Mouse (Mus musculus): ENCODE data around the gene Tpi1. TPM values are rescaled to one million over a fixed set of nuclear protein-coding genes. Genes with fewer than 3 reads are reported as not detected.
"Not testable (repeated sequence)": the region's sequence is repeated elsewhere in the genome, so short reads cannot be mapped to it uniquely, and the experiment has no call there.

The Tpi1 gene
- polyA plus RNA-seq, 1 experiment from 2014 or later, result 461 TPM

GRCm38 (mm10) chr6:124813496-124813895 lies 600 bp downstream of the Tpi1 start:
- Histone ChIP-seq H3K27ac (peak overlapping the region; percentile 43; the same call in 1 of the 2 replicates), H3K9ac (peak overlapping the region; percentile 82), H3K4me3 (peak overlapping the region; percentile 67), H3K27me3 (replicated peaks) (no peaks in the 10 kb centered on the region), H3K4me1 (peaks cover 50% of the 10 kb centered on the region), H3K4me2 (replicated peaks) (peak overlapping the region; percentile 89), H3K9me3 (no peaks in the 10 kb centered on the region), H3K36me3 (peaks cover 46% of the 10 kb centered on the region)
- WGBS, result under 1% methylated on average over 18 of the region's 18 CpGs
- peak; percentile 68 for ATAC-seq (ENCODE audit: low FRiP score, low read depth)

- H3K9me3 ChIP-seq, result no peaks in the 10 kb centered on the region
- WGBS, result 21% methylated on average over 9 of the region's 9 CpGs
Observed at GRCm38 (mm10) chr6:124812848-124813247, 1.2 kb downstream of the Tpi1 start.

GRCm38 (mm10) chr6:124811701-124812560 lies 2.2 kb downstream of the Tpi1 start:
- Histone ChIP-seq H3K27me3 (replicated peaks) (no peaks in the 10 kb centered on the region), H3K27ac (no peak overlapping the region), H3K9me3 (no peaks in the 10 kb centered on the region), H3K4me1 (peaks cover 54% of the 10 kb centered on the region), H3K4me2 (replicated peaks) (peak overlapping the region; percentile 89), H3K9ac (no peak overlapping the region), H3K4me3 (0 out of 2 replicates have a peak overlapping the region, but pooled peaks have one; percentile 67), H3K36me3 (peaks cover 31% of the 10 kb centered on the region)
- no peak for ATAC-seq (ENCODE audit: low FRiP score, low read depth)
- WGBS, result 89% methylated on average over 24 of the region's 24 CpGs

More at GRCm38 (mm10) chr6:124812848-124813247, 1.2 kb downstream of the Tpi1 start:
- no peak for ATAC-seq (ENCODE audit: low FRiP score, low read depth)
- Histone ChIP-seq H3K4me3 (peak overlapping the region; percentile 67), H3K27me3 (replicated peaks) (no peaks in the 10 kb centered on the region), H3K36me3 (peaks cover 40% of the 10 kb centered on the region), H3K9ac (peak overlapping the region; percentile 82), H3K4me2 (replicated peaks) (peak overlapping the region; percentile 89), H3K4me1 (peaks cover 54% of the 10 kb centered on the region), H3K27ac (no peak overlapping the region)

- H3K9me3 ChIP-seq, result no peaks in the 10 kb centered on the region
- H3K27me3 ChIP-seq (replicated peaks), result no peaks in the 10 kb centered on the region
- no peak overlapping the region for H3K4me2 ChIP-seq (replicated peaks)
- peaks cover 25% of the 10 kb centered on the region for H3K36me3 ChIP-seq
- WGBS, result 83% methylated on average over 4 of the region's 4 CpGs
- no peak overlapping the region for H3K27ac ChIP-seq
- H3K9ac ChIP-seq, result no peak overlapping the region
- peaks cover 54% of the 10 kb centered on the region for H3K4me1 ChIP-seq
- no peak overlapping the region for H3K4me3 ChIP-seq
- ATAC-seq (ENCODE audit: low FRiP score, low read depth), result no peak
Observed at GRCm38 (mm10) chr6:124811403-124811665, 2.8 kb downstream of the Tpi1 start.

- H3K27me3 ChIP-seq (replicated peaks); ATAC-seq (ENCODE audit: low FRiP score, low read depth); H3K9ac ChIP-seq; H3K4me3 ChIP-seq; H3K4me2 ChIP-seq (replicated peaks); H3K9me3 ChIP-seq; H3K27ac ChIP-seq: not testable (repeated sequence)
- H3K4me1 ChIP-seq, result peaks cover 54% of the 10 kb centered on the region
- peaks cover 19% of the 10 kb centered on the region for H3K36me3 ChIP-seq
- 87% methylated on average over 11 of the region's 11 CpGs for WGBS
Observed at GRCm38 (mm10) chr6:124810566-124811402, 3.3 kb downstream of the Tpi1 start.

- peak overlapping the region; percentile 75 for H3K9ac ChIP-seq
- H3K27ac ChIP-seq, result no peak overlapping the region
- H3K27me3 ChIP-seq (replicated peaks), result no peaks in the 10 kb centered on the region
- peak overlapping the region; percentile 97 for H3K4me2 ChIP-seq (replicated peaks)
- peaks cover 12% of the 10 kb centered on the region for H3K36me3 ChIP-seq
- H3K4me1 ChIP-seq, result peaks cover 55% of the 10 kb centered on the region
- 50% methylated on average over 14 of the region's 14 CpGs for WGBS
- H3K9me3 ChIP-seq, result no peaks in the 10 kb centered on the region
- H3K4me3 ChIP-seq, result peak overlapping the region; percentile 51
- no peak for ATAC-seq (ENCODE audit: low FRiP score, low read depth)
Observed at GRCm38 (mm10) chr6:124809775-124810538, 4.1 kb downstream of the Tpi1 start.

- Histone ChIP-seq H3K9me3 (no peaks in the 10 kb centered on the region), H3K36me3 (peaks cover 12% of the 10 kb centered on the region), H3K27me3 (replicated peaks) (no peaks in the 10 kb centered on the region), H3K9ac (peak overlapping the region; percentile 75), H3K27ac (peak overlapping the region; percentile 53; the same call in 1 of the 2 replicates), H3K4me1 (peaks cover 47% of the 10 kb centered on the region), H3K4me3 (peak overlapping the region; percentile 51), H3K4me2 (replicated peaks) (peak overlapping the region; percentile 97)
- under 1% methylated on average over 35 of the region's 35 CpGs for WGBS
- ATAC-seq (ENCODE audit: low FRiP score, low read depth), result peak; percentile 11
Observed at GRCm38 (mm10) chr6:124809052-124809774, 4.9 kb downstream of the Tpi1 start.

- peak within 1 kb of the TSS; percentile 51 for H3K4me3 ChIP-seq
- peaks cover 46% of the 10 kb centered on the region for H3K4me1 ChIP-seq
- peak within 1 kb of the TSS; percentile 53; the same call in 1 of the 2 replicates for H3K27ac ChIP-seq
- 5% methylated on average over 29 of the region's 29 CpGs for WGBS
- H3K36me3 ChIP-seq, result peaks cover 12% of the 10 kb centered on the region
- H3K9me3 ChIP-seq, result no peaks in the 10 kb centered on the region
- H3K9ac ChIP-seq, result peak within 1 kb of the TSS; percentile 75
- H3K27me3 ChIP-seq (replicated peaks), result no peaks in the 10 kb centered on the region
- ATAC-seq (ENCODE audit: low FRiP score, low read depth), result peak; percentile 21
- H3K4me2 ChIP-seq (replicated peaks), result peak within 1 kb of the TSS; percentile 97
Observed at GRCm38 (mm10) chr6:124808358-124809012, 5.6 kb downstream of the Tpi1 start, which contains the start of gene Spsb2. TSS of gene Spsb2 (plus strand) at chr6:124808661.

- H3K9me3 ChIP-seq, result no peaks in the 10 kb centered on the region
- H3K9ac ChIP-seq, result no peak overlapping the region
- ATAC-seq (ENCODE audit: low FRiP score, low read depth), result no peak
- WGBS, result 88% methylated on average over 6 of the region's 6 CpGs
- H3K27me3 ChIP-seq (replicated peaks), result no peaks in the 10 kb centered on the region
- H3K4me1 ChIP-seq, result peaks cover 41% of the 10 kb centered on the region
- H3K4me3 ChIP-seq, result peak overlapping the region; percentile 51; the same call in 1 of the 2 replicates
- H3K36me3 ChIP-seq, result peaks cover 12% of the 10 kb centered on the region
- peak overlapping the region; percentile 97 for H3K4me2 ChIP-seq (replicated peaks)
- H3K27ac ChIP-seq, result no peak overlapping the region
Observed at GRCm38 (mm10) chr6:124807986-124808357, 6.1 kb downstream of the Tpi1 start.

GRCm38 (mm10) chr6:124807366-124807765 lies 6.7 kb downstream of the Tpi1 start:
- Histone ChIP-seq H3K9me3 (no peaks in the 10 kb centered on the region), H3K4me1 (peaks cover 35% of the 10 kb centered on the region)
- 87% methylated on average over 4 of the region's 4 CpGs for WGBS

More at GRCm38 (mm10) chr6:124807366-124807765, 6.7 kb downstream of the Tpi1 start:
- H3K36me3 ChIP-seq, result peaks cover 11% of the 10 kb centered on the region
- no peak overlapping the region for H3K4me3 ChIP-seq
- no peak overlapping the region for H3K4me2 ChIP-seq (replicated peaks)
- no peak for ATAC-seq (ENCODE audit: low FRiP score, low read depth)
- H3K9ac ChIP-seq, result no peak overlapping the region
- no peak overlapping the region for H3K27ac ChIP-seq
- no peaks in the 10 kb centered on the region for H3K27me3 ChIP-seq (replicated peaks)
